Mouse (Mus musculus) heart, adult 8-10 months (tissue): ENCODE data around the gene Trim47. TPM values are rescaled to one million over a fixed set of nuclear protein-coding genes. Genes with fewer than 3 reads are reported as not detected.

Experiments used
- DNase-seq: peaks from one replicate; pipeline ENCODE4 v3.0.0; 2022; ENCODE audit warnings: low spot score
- total RNA-seq, 4 experiments: library from RNA; stranded (reverse); gene quantifications; 2 replicates each; pipeline ENCODE4 v1.2.4; 2022

The Trim47 gene
- total RNA-seq, 4 experiments from 2014 or later: 17.9 to 25.7 (median 22.1) TPM

GRCm38 (mm10) chr11:116062521-116062920 is 64.5 kb downstream of the Trim47 start:
- no peak for DNase-seq

DNA sequence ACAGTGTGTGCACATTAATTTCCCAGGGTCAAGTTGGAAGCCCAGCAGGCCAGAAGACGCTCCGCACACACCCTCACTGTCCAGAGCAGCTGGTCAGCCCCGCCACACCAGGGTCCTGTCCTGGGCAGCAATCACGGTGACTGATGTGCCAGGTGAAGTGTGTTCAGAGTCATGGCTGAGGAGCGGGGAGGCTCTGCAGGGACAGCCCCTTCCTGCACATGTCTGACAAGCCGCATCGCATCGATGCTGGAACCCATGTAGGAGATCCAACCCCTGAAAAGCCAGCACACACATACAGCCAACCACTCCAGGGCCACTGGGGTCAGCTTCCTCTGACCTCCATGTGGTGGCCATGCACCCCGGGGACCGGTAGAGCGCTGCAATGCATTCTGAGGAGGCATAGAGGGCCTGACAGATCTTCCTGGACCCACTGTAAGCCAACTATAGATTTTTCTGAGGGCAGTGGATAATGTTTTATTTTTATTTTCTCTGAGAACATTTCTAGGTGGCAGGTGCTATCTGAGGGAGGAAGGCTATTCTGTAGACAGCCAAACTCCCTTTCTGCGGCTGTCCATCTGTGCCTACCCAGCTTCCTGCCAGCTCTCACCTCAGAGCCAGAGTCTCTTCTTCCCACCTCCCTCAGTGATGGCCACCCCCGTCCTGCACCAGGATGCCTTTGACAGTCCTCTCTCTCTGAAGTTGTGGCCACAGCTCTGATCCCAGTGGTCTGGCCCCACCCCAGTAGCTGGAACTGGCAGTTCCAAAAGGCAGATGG is 65.2 kb downstream of the Trim47 start:
- DNase-seq: no peak

- no peak for DNase-seq
Measured at GRCm38 (mm10) chr11:116060596-116060995, 66.4 kb downstream of the Trim47 start.

- DNase-seq: no peak
Measured at GRCm38 (mm10) chr11:116059691-116060025, 67.4 kb downstream of the Trim47 start.

- no peak for DNase-seq
Measured at GRCm38 (mm10) chr11:116058868-116059690, 67.9 kb downstream of the Trim47 start.

DNA sequence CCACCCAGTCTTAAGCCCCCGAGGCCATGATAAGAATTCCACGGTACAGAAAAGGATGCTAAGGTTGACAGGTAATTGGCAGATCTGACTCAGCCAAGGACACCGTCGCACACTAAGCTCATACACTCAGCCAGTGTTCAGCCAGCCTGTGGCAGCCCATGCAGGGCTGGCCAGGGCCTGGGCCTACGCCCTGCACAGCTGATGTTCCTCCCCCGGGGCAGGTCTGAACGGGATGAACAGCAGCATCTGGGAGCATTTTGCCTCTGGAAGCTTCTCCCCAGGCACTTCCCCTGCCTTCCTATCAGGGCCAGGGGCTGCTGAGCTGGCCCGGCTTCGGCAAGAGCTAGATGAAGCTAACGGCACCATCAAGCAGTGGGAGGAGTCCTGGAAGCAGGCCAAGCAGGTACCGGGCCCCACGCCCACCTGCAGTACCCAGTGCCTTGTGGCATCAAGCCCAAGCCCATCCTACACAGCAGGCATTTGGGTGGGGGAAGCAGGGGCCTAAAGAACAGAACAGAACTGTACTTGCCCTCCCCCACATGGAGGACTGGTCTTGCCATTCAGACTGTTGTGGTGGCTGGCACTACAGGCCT is 68.9 kb downstream of the Trim47 start:
- DNase-seq: no peak

DNA sequence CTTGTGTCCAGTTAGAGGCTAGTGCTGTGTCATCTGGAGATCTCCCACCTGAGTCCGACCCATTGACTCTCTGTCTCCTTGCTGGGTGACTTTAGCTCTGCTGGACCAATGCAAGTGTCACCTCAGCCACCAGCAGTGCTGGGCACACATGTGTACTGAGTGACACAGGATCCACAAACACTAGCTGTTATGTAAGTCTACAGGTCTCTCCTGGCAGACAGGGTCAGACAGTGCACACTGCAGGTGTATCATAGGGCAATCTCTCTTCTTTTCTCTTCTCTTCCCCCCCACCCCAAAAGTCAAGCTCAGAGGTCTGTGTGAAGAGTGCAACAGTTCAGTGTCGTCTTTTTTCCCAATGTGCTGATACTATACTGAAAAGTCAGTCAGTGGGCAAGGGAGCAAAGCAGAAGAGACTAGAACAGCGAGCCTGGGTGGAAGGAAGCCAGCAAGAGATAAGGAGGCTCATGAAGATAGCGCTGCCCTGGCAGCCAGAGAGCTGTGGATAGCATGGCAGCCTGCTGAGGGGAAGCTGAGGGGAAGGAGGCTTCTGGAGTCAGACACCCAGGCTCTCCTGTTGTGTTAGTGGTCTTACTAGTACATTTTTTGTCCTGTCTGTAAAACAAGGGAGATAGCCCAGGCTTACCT is 69.7 kb downstream of the Trim47 start:
- no peak for DNase-seq

GRCm38 (mm10) chr11:116055873-116056272 is 71.1 kb downstream of the Trim47 start:
- DNase-seq: no peak

Other genes with a start within 250 kb of the Trim47 start
- gene Smim5, start 227.2 kb downstream of the Trim47 start, total RNA-seq: 10 to 100 TPM; 11.0 to 28.2 (median 14.6) TPM
- gene Smim6, start 215.2 kb downstream of the Trim47 start, total RNA-seq: not detected
- 10 to 100 TPM; 14.7 to 21.3 (median 16.2) TPM for gene Sap30bp, start 193.9 kb downstream of the Trim47 start, total RNA-seq
- gene Recql5, start 193.7 kb downstream of the Trim47 start, total RNA-seq: 10 to 100 TPM in 1 of 4 experiments, 1 to 10 TPM in 3; 6.8 to 14.7 (median 8.2) TPM
- 1 to 10 TPM; 2.3 to 3.1 (median 3.0) TPM for gene Itgb4, start 152.5 kb downstream of the Trim47 start, total RNA-seq
- 10 to 100 TPM; 12.5 to 16.0 (median 15.0) TPM for gene Galk1, start 114.5 kb downstream of the Trim47 start, total RNA-seq
- gene H3f3b, start 99.2 kb downstream of the Trim47 start, total RNA-seq: 100 to 1,000 TPM in 3 of 4 experiments, 10 to 100 TPM in 1; 92.7 to 141 (median 123) TPM
- 1 to 10 TPM; 7.2 to 9.4 (median 7.8) TPM for gene Unk, start 96.9 kb downstream of the Trim47 start, total RNA-seq
- 1 to 10 TPM in 2 of 4 experiments, under 1 TPM in 2; 0.41 to 1.4 (median 0.83) TPM for gene Unc13d, start 49.2 kb downstream of the Trim47 start, total RNA-seq
- gene Wbp2, start 40.2 kb downstream of the Trim47 start, total RNA-seq: 100 to 1,000 TPM; 108 to 126 (median 116) TPM
- 1 to 10 TPM; 6.6 to 8.2 (median 7.6) TPM for gene Trim65, start 3.9 kb upstream of the Trim47 start, total RNA-seq
- gene Mrpl38, start 11.7 kb upstream of the Trim47 start, total RNA-seq: 10 to 100 TPM; 60.0 to 66.2 (median 63.9) TPM
- gene Fbf1, start 41.0 kb upstream of the Trim47 start, total RNA-seq: 10 to 100 TPM; 14.5 to 16.4 (median 15.2) TPM
- gene Ten1, start 71.6 kb upstream of the Trim47 start, total RNA-seq: 10 to 100 TPM; 10.1 to 15.1 (median 10.8) TPM
- gene Acox1, start 71.8 kb upstream of the Trim47 start, total RNA-seq: 100 to 1,000 TPM; 199 to 220 (median 213) TPM
- under 1 TPM; 0.49 to 0.94 (median 0.56) TPM for gene Evpl, start 110.9 kb upstream of the Trim47 start, total RNA-seq
- 10 to 100 TPM; 61.3 to 72.1 (median 66.2) TPM for gene Srp68, start 147.0 kb upstream of the Trim47 start, total RNA-seq
- gene Galr2, start 153.7 kb upstream of the Trim47 start, total RNA-seq: not detected
- gene Exoc7, start 180.0 kb upstream of the Trim47 start, total RNA-seq: 10 to 100 TPM; 49.0 to 65.8 (median 54.2) TPM
- gene Foxj1, start 208.2 kb upstream of the Trim47 start, total RNA-seq: under 1 TPM in 1 of 4 experiments, not detected in 3; 0.26 TPM